In genomic region chr7:65370381-65370786, GRCm38 (mm10) we compare ENCODE assay signal across 8 mouse cellular contexts.
DNase-seq lines count a peak whose midpoint lies in the region; ATAC-seq and TF ChIP-seq lines count a peak whose summit lies in the region.

No protein-coding gene starts in this region.

- H3K4me2 ChIP-seq in heart, embryonic 16.5 days (ENCODE audit: low read depth, low read length): peak overlapping the region; percentile 79
- peak overlapping the region; percentile 75 for H3K4me2 ChIP-seq in limb, embryonic 13.5 days (replicated peaks)
- peak overlapping the region; percentile 93 for H3K4me2 ChIP-seq in midbrain, postnatal 0 days (ENCODE audit: low read depth, low read length, poor library complexity, severe bottlenecking)

- DNase-seq in heart, adult 18-20 months: peak; percentile 39 to 55
- no peak for DNase-seq in heart, adult 8-10 months (ENCODE audit: low spot score)
- DNase-seq in ES-CJ7 (ENCODE audit: low read depth, low spot score): peak; percentile 20
- peak; percentile 57 for DNase-seq in embryo, embryonic 11 days
- no peak for DNase-seq in midbrain, postnatal 0 days (ENCODE audit: low spot score)
- no peak for DNase-seq in spleen, postnatal 36 days (ENCODE audit: low spot score in 2 of 2)

- H3K9ac ChIP-seq in heart, embryonic 16.5 days (ENCODE audit: low read length): peak overlapping the region; percentile 95
- H3K9ac ChIP-seq in limb, embryonic 13.5 days: peak overlapping the region; percentile 77
- H3K9ac ChIP-seq in midbrain, postnatal 0 days (replicated peaks; ENCODE audit: low read length, poor library complexity, severe bottlenecking): peak overlapping the region; percentile 81

- H3K27me3 ChIP-seq in heart, embryonic 16.5 days (ENCODE audit: control insufficient read depth, insufficient read depth, low read length): no peaks in the 10 kb centered on the region
- H3K27me3 ChIP-seq in limb, embryonic 13.5 days: no peaks in the 10 kb centered on the region
- no peaks in the 10 kb centered on the region for H3K27me3 ChIP-seq in midbrain, postnatal 0 days (ENCODE audit: insufficient read depth, low read length)

- peak overlapping the region; percentile 81 for H3K4me3 ChIP-seq in heart, embryonic 16.5 days (ENCODE audit: low read length)
- peak overlapping the region; percentile 72 for H3K4me3 ChIP-seq in limb, embryonic 13.5 days
- peak overlapping the region; percentile 87 for H3K4me3 ChIP-seq in midbrain, postnatal 0 days (ENCODE audit: low read depth, low read length)

- peak; percentile 15 for ATAC-seq in heart, embryonic 16.5 days (replicated peaks; ENCODE audit: extremely low read depth, insufficient read depth, low FRiP score)
- peak; percentile 53 for ATAC-seq in limb, embryonic 13.5 days (ENCODE audit: low FRiP score, low read depth)
- ATAC-seq in midbrain, postnatal 0 days (ENCODE audit: low FRiP score): peak; percentile 44; the same call in 1 of the 2 replicates

- under 1% methylated on average over 36 of the region's 46 CpGs for WGBS in heart, embryonic 16.5 days
- under 1% methylated on average over 32 of the region's 46 CpGs for WGBS in limb, embryonic 13.5 days
- WGBS in midbrain, postnatal 0 days: 2% methylated on average over 28 of the region's 46 CpGs

- peaks cover 40% of the 10 kb centered on the region for H3K4me1 ChIP-seq in heart, embryonic 16.5 days (ENCODE audit: control insufficient read depth, insufficient read depth, low read length)
- peaks cover 34% of the 10 kb centered on the region for H3K4me1 ChIP-seq in limb, embryonic 13.5 days
- H3K4me1 ChIP-seq in midbrain, postnatal 0 days (ENCODE audit: insufficient read depth, low read length): no peaks in the 10 kb centered on the region

- TF ChIP-seq CTCF in midbrain, postnatal 0 days (IDR thresholded peaks at IDR 0.05): no peak

- H3K9me3 ChIP-seq in heart, embryonic 16.5 days (replicated peaks; ENCODE audit: control insufficient read depth, low read length): no peaks in the 10 kb centered on the region
- no peaks in the 10 kb centered on the region for H3K9me3 ChIP-seq in limb, embryonic 13.5 days
- H3K9me3 ChIP-seq in midbrain, postnatal 0 days (ENCODE audit: low read length): no peaks in the 10 kb centered on the region

- H3K36me3 ChIP-seq in heart, embryonic 16.5 days (ENCODE audit: control insufficient read depth, insufficient read depth): no peaks in the 10 kb centered on the region
- H3K36me3 ChIP-seq in limb, embryonic 13.5 days: no peaks in the 10 kb centered on the region
- no peaks in the 10 kb centered on the region for H3K36me3 ChIP-seq in midbrain, postnatal 0 days (ENCODE audit: insufficient read depth, low read length)

- peak overlapping the region; percentile 99 for H3K27ac ChIP-seq in heart, embryonic 16.5 days (ENCODE audit: low read length)
- H3K27ac ChIP-seq in limb, embryonic 13.5 days: peak overlapping the region; percentile 79
- H3K27ac ChIP-seq in midbrain, postnatal 0 days (ENCODE audit: low read depth, low read length): peak overlapping the region; percentile 71

Comparison
In these comparisons a context has a peak if more than half of its experiments do, and no peak if none do; other contexts are left out.
1. DNase-seq: peak in heart, adult 18-20 months (2 of 2), ES-CJ7 (single experiment) and embryo, embryonic 11 days (single experiment); none in heart, adult 8-10 months (single experiment), midbrain, postnatal 0 days (single experiment) and spleen, postnatal 36 days (0 of 2).
2. Peak in every context shown above with its lines, with median percentiles within 50 percentile points of each other: ATAC-seq, H3K27ac ChIP-seq, H3K4me2 ChIP-seq, H3K4me3 ChIP-seq and H3K9ac ChIP-seq.